Mouse (Mus musculus) testis, adult 2 months (tissue): ENCODE results near the gene Gatad2a.

ENCODE experiments used
- CTCF ChIP-seq: fragments of 200-500 bp; IDR thresholded peaks from 2 replicates; pipeline ENCODE4 v1.5.1; 2012; ENCODE audit warnings: low read depth, mild to moderate bottlenecking, inconsistent platforms, low read length, moderate library complexity; ENCODE audit not compliant: control insufficient read depth, insufficient read depth, insufficient replicate concordance
- POLR2A ChIP-seq: fragments of 200-500 bp; IDR thresholded peaks from 2 replicates; pipeline ENCODE4 v1.6.1; 2012; ENCODE audit warnings: low read depth, mild to moderate bottlenecking, inconsistent platforms, low read length, moderate library complexity; ENCODE audit not compliant: control insufficient read depth

DNA sequence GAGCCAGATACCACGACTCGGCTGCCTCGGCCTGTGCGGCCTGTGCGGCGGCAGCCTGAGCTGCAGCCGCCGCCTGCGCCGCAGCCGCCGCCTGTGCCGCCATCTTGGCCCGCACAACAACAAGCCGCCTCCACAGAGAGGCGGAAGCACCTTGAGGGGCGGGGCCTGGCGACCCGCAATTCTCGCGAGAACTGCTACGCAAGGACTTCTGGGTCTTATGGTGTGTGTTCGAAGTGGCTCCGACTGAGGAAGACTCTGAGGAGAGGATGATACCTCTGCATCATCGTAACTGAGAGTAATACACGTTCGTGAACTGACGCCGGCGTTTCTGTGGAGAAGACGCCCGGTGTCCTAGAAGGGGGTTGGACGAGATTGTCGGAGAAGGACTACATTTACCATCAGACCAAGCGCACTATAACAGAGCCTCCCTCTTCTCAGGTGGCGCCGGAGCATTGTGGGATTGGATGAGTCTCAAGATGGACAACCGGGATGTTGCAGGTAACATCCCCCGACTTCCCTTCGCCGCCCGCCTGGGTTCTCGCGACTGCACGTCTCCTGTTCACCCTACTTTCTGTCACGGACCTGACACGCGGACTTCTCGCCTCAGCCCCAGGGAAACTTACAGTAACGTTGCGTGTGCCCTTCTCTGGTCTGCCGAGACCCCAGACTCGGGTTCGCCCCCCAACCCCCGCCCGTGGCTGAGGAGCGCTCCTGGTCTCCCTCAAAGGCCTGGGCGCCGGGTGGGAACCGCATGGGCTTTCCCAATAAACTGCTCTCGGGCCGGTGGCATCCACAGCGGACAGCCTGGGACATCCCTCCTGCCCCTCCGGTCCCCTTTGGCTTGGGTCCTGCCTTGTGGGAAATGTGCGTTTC, 46.6 kb upstream of the Gatad2a start, which contains the start of the genes Mau2 and Sugp1:
- peak; percentile 95 for TF ChIP-seq POLR2A
- TF ChIP-seq CTCF: no peak
